Mouse (Mus musculus) CH12.LX (cell line): ENCODE measurements around the gene Macrod2. TPM values are rescaled to one million over a fixed set of nuclear protein-coding genes. Genes with fewer than 3 reads are reported as not detected.

Source experiments
- DNase-seq: peaks from one replicate; pipeline ENCODE4 v3.0.0-alpha.2; 2013; ENCODE audit errors: extremely low read depth
- H3K27ac ChIP-seq: 2 replicates; pipeline ENCODE4 v1.5.1; 2012; ENCODE audit warnings: low read depth, mild to moderate bottlenecking, control low read depth, moderate library complexity; ENCODE audit not compliant: insufficient read depth
- H3K27me3 ChIP-seq: replicated peaks from 2 replicates; pipeline ENCODE3; 2012; ENCODE audit warnings: inconsistent platforms
- H3K36me3 ChIP-seq, 2 experiments: replicated peaks in 1 of 2; 2 replicates each; pipeline versions ENCODE3 to v1.6.1; 2012; ENCODE audit warnings: inconsistent platforms in 1 of 2, low read length in 1 of 2, mild to moderate bottlenecking in 1 of 2, mixed read lengths in 1 of 2, moderate library complexity in 1 of 2; ENCODE audit not compliant: control insufficient read depth in 1 of 2, insufficient read depth in 1 of 2
- H3K4me1 ChIP-seq, 2 experiments: 2 replicates each; pipeline ENCODE4 v1.6.1; 2012; ENCODE audit warnings: inconsistent platforms in 1 of 2, moderate library complexity in 1 of 2; ENCODE audit not compliant: insufficient read depth in 2 of 2, control insufficient read depth in 1 of 2
- H3K4me2 ChIP-seq: 2 replicates; pipeline ENCODE4 v1.6.1; 2012; ENCODE audit warnings: low read depth, mild to moderate bottlenecking, control low read depth; ENCODE audit not compliant: poor library complexity, insufficient read depth, severe bottlenecking
- H3K4me3 ChIP-seq, 3 experiments: fragments of 150-350 bp in 1 of 3; sonication (generic) in 1 of 3; replicated peaks in 1 of 3; 2 replicates each; pipeline versions ENCODE3 to v1.5.1; 2011 to 2012; ENCODE audit warnings: low read depth in 2 of 3, low read length in 2 of 3, mild to moderate bottlenecking in 2 of 3, moderate library complexity in 2 of 3, control low read depth in 1 of 3, improper control_type of control experiment in 1 of 3, inconsistent platforms in 1 of 3, mixed read lengths in 1 of 3; ENCODE audit not compliant: poor library complexity in 1 of 3
- H3K79me2 ChIP-seq: replicated peaks from 2 replicates; pipeline ENCODE4 v1.6.1; 2012; ENCODE audit warnings: mild to moderate bottlenecking, moderate library complexity; ENCODE audit not compliant: control insufficient read depth, poor library complexity, insufficient read depth, severe bottlenecking; ENCODE audit errors: extremely low read depth
- H3K9ac ChIP-seq: 2 replicates; pipeline ENCODE4 v1.6.1; 2012; ENCODE audit warnings: low read depth, mild to moderate bottlenecking, control low read depth, moderate library complexity; ENCODE audit not compliant: insufficient read depth
- H3K9me3 ChIP-seq: replicated peaks from 2 replicates; pipeline ENCODE3; 2012; ENCODE audit warnings: low read length, inconsistent platforms, mixed read lengths
- BHLHE40 ChIP-seq: IDR thresholded peaks from 2 replicates; pipeline ENCODE4 v1.6.1; 2011; ENCODE audit warnings: mild to moderate bottlenecking, low read depth, low read length, improper control_type of control experiment
- CHD1 ChIP-seq: IDR thresholded peaks from 2 replicates; pipeline ENCODE4 v1.6.1; 2012; ENCODE audit warnings: low read depth, low read length, improper control_type of control experiment, inconsistent platforms
- CHD2 ChIP-seq: IDR thresholded peaks from 2 replicates; pipeline ENCODE4 v1.6.1; 2011; ENCODE audit warnings: low read length, improper control_type of control experiment
- ETS1 ChIP-seq: conservative IDR thresholded peaks from 2 replicates; pipeline ENCODE4 v1.6.1; 2012; ENCODE audit warnings: low read depth, mild to moderate bottlenecking, inconsistent platforms, low read length, improper control_type of control experiment, moderate library complexity
- GABPA ChIP-seq: IDR thresholded peaks from 2 replicates; pipeline ENCODE4 v1.6.1; 2012; ENCODE audit warnings: low read depth, low read length, improper control_type of control experiment, inconsistent platforms; ENCODE audit not compliant: insufficient replicate concordance
- HCFC1 ChIP-seq: IDR thresholded peaks from 2 replicates; pipeline ENCODE4 v1.6.1; 2012; ENCODE audit warnings: low read depth, mild to moderate bottlenecking, inconsistent platforms, low read length, improper control_type of control experiment
- JUN ChIP-seq: IDR thresholded peaks from 2 replicates; pipeline ENCODE4 v1.6.1; 2011; ENCODE audit warnings: low read depth, mild to moderate bottlenecking, low read length, improper control_type of control experiment, moderate library complexity; ENCODE audit not compliant: insufficient read depth
- KAT2A ChIP-seq: IDR thresholded peaks from 2 replicates; pipeline ENCODE4 v1.6.1; 2012; ENCODE audit warnings: low read length, improper control_type of control experiment, inconsistent platforms; ENCODE audit not compliant: insufficient replicate concordance
- MAFK ChIP-seq: IDR thresholded peaks from 2 replicates; pipeline ENCODE4 v1.6.1; 2011; ENCODE audit warnings: low read length, improper control_type of control experiment; ENCODE audit not compliant: insufficient replicate concordance
- MAX ChIP-seq: IDR thresholded peaks from 2 replicates; pipeline ENCODE4 v1.6.1; 2011; ENCODE audit warnings: low read length, improper control_type of control experiment
- MAZ ChIP-seq: IDR thresholded peaks from 2 replicates; pipeline ENCODE4 v1.6.1; 2012; ENCODE audit warnings: low read depth, mild to moderate bottlenecking, inconsistent platforms, low read length, improper control_type of control experiment, moderate library complexity
- MXI1 ChIP-seq: IDR thresholded peaks from 2 replicates; pipeline ENCODE4 v1.6.1; 2011; ENCODE audit warnings: mild to moderate bottlenecking, low read depth, low read length, improper control_type of control experiment
- MYC ChIP-seq: IDR thresholded peaks from 2 replicates; pipeline ENCODE4 v1.6.1; 2011; ENCODE audit warnings: low read depth, mild to moderate bottlenecking, improper control_type of control experiment, low read length
- NELFE ChIP-seq: IDR thresholded peaks from 2 replicates; pipeline ENCODE4 v1.6.1; 2011; ENCODE audit warnings: low read depth, low read length, improper control_type of control experiment
- NRF1 ChIP-seq: IDR thresholded peaks from 2 replicates; pipeline ENCODE4 v1.6.1; 2014; ENCODE audit warnings: low read depth, mild to moderate bottlenecking, inconsistent platforms, low read length, improper control_type of control experiment, moderate library complexity
- PAX5 ChIP-seq: IDR thresholded peaks from 2 replicates; pipeline ENCODE4 v1.6.1; 2012; ENCODE audit warnings: low read length, inconsistent platforms, mixed read lengths
- POLR2AphosphoS2 ChIP-seq: IDR thresholded peaks from 2 replicates; pipeline ENCODE4 v1.6.1; 2011; ENCODE audit warnings: low read depth, low read length, improper control_type of control experiment
- UBTF ChIP-seq: IDR thresholded peaks from 2 replicates; pipeline ENCODE4 v1.6.1; 2012; ENCODE audit warnings: low read depth, mild to moderate bottlenecking, inconsistent platforms, low read length, improper control_type of control experiment, moderate library complexity
- USF1 ChIP-seq: IDR thresholded peaks from 2 replicates; pipeline ENCODE4 v1.6.1; 2014; ENCODE audit warnings: low read depth, mild to moderate bottlenecking, inconsistent platforms, low read length, improper control_type of control experiment
- ZC3H11A ChIP-seq: IDR thresholded peaks from 2 replicates; pipeline ENCODE4 v1.6.1; 2012; ENCODE audit warnings: low read depth, mild to moderate bottlenecking, inconsistent platforms, low read length, improper control_type of control experiment
- ZMIZ1 ChIP-seq: IDR thresholded peaks from 2 replicates; pipeline ENCODE4 v1.6.1; 2012; ENCODE audit warnings: low read depth, mild to moderate bottlenecking, inconsistent platforms, low read length, improper control_type of control experiment
- ZNF384 ChIP-seq: IDR thresholded peaks from 2 replicates; pipeline ENCODE4 v1.6.1; 2012; ENCODE audit warnings: low read depth, low read length, improper control_type of control experiment, inconsistent platforms
- dilution Hi-C: fragments of 300-500 bp; cut with MboI; formaldehyde crosslinking; loops from 2 replicates; pipeline ENCODE4 v1.14.3; 2020; ENCODE audit warnings: low sequenced_read_pairs; ENCODE audit not compliant: extremely low pct_unique_long_range_greater_than_20kb, extremely low pct_ligation_motif_present
- in situ Hi-C: fragments of 300-500 bp; cut with MboI; formaldehyde crosslinking; loops from 3 replicates; pipeline ENCODE4 v1.14.3; 2019; ENCODE audit warnings: low sequenced_read_pairs, low pct_ligation_motif_present, low pct_unique_long_range_greater_than_20kb, mixed read lengths
- polyA plus RNA-seq: library from polyadenylated mRNA; unstranded; fragments of >175 nt; gene quantifications from 2 replicates; pipeline ENCODE4 v1.2.1, GENCODE M21; 2012; ENCODE audit warnings: low read depth; ENCODE audit not compliant: insufficient read length
- total RNA-seq, 2 experiments: library from RNA; depleted of rRNA; stranded (reverse); fragments of 300-350 nt in 1 of 2; fragments of >200 nt in 1 of 2; gene quantifications; 2 replicates each; pipeline ENCODE4 v1.2.3; 2012 to 2014

The Macrod2 gene
- total and polyA plus RNA-seq, 3 experiments = not detected

- in situ Hi-C loops = no loop called here
- TF ChIP-seq MXI1 (no peak), USF1 (no peak), BHLHE40 (no peak), ETS1 (no peak), MAX (no peak), CHD2 (no peak), ZMIZ1 (no peak), MYC (no peak), ZC3H11A (no peak), NELFE (no peak), GABPA (no peak), ZNF384 (no peak), KAT2A (no peak)
- no peaks in the 10 kb centered on the region for H3K4me1 ChIP-seq
- H3K79me2 ChIP-seq = no peaks in the 10 kb centered on the region
- DNase-seq = no peak
- dilution Hi-C loops = no loop called here
- H3K27ac ChIP-seq = no peak overlapping the region
- H3K36me3 ChIP-seq = no peaks in the 10 kb centered on the region
- H3K27me3 ChIP-seq = no peaks in the 10 kb centered on the region
- no peak overlapping the region for H3K4me2 ChIP-seq
- no peak overlapping the region for H3K9ac ChIP-seq
- H3K4me3 ChIP-seq = no peak overlapping the region
- no peaks in the 10 kb centered on the region for H3K9me3 ChIP-seq
Observed at GRCm38 (mm10) chr2:140532024-140532423, 136.9 kb downstream of the Macrod2 start.

DNA sequence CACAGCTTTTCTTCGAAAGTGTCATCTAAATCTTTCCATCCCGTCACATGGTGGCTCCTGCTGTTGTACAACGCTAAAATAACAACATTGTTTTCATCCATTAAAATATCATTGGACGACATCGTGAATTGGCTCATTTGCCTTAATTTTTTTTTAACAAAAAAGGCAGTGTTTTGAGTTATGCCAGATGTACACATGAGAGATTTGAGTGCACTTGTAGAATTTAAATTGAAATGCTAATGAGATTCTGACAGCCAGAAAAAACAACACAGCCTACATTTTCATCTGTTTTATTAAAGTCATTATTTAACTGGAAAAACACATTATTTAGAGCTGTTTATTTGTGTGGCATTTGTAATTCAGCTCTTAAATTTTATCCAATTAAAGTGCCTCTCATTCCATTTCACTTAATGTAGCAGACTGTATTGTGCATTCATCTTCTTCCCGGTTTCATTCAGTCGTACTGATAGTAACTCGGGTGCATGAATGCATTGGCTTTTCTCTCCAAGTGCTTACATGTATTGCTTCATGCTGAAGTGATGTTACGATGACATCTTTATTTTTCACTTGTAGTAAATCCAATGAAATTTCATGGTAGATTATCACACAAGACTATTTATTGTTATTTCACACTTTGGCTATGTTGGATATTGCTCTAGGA, 137.9 kb downstream of the Macrod2 start:
- no peak overlapping the region for H3K4me2 ChIP-seq
- H3K4me3 ChIP-seq = no peak overlapping the region
- no peak overlapping the region for H3K9ac ChIP-seq
- no peaks in the 10 kb centered on the region for H3K79me2 ChIP-seq
- no peak overlapping the region for H3K27ac ChIP-seq
- TF ChIP-seq NRF1 (no peak), CHD1 (no peak), MAZ (no peak), USF1 (no peak), ZNF384 (no peak), UBTF (no peak), GABPA (no peak), PAX5 (no peak), POLR2AphosphoS2 (no peak), MAFK (no peak), HCFC1 (no peak), JUN (no peak)
- no peaks in the 10 kb centered on the region for H3K36me3 ChIP-seq
- H3K9me3 ChIP-seq = no peaks in the 10 kb centered on the region
- DNase-seq = no peak
- dilution Hi-C loops (no loop called here), in situ Hi-C loops (no loop called here)
- no peaks in the 10 kb centered on the region for H3K27me3 ChIP-seq
- no peaks in the 10 kb centered on the region for H3K4me1 ChIP-seq
